Mouse (Mus musculus) embryonic facial prominence, embryonic 14.5 days (tissue): ENCODE measurements around the gene Pitpnc1. TPM values are rescaled to one million over a fixed set of nuclear protein-coding genes. Genes with fewer than 3 reads are reported as not detected.

Experiments used
- ATAC-seq: fragments of 200-750 bp; cut with Nextera tagmentation; 2 replicates; pipeline ENCODE4 v1.8.0; 2017; ENCODE audit warnings: low read depth, moderate number of reproducible peaks, moderate TSS enrichment
- DNase-seq: peaks from one replicate; pipeline ENCODE4 v3.0.0-alpha.2; 2015; ENCODE audit warnings: low spot score
- H3K27ac ChIP-seq: fragments of 300-500 bp; sonication (generic); replicated peaks from 2 replicates; pipeline ENCODE4 v1.5.1; 2014; ENCODE audit warnings: low read depth, mild to moderate bottlenecking, low read length, moderate library complexity
- H3K27me3 ChIP-seq: fragments of 300-500 bp; sonication (generic); replicated peaks from 2 replicates; pipeline ENCODE4 v1.6.1; 2014; ENCODE audit warnings: low read length; ENCODE audit not compliant: control insufficient read depth, insufficient read depth
- H3K36me3 ChIP-seq: fragments of 300-500 bp; sonication (generic); 2 replicates; pipeline ENCODE4 v1.6.1; 2014; ENCODE audit warnings: low read length, mixed read lengths; ENCODE audit not compliant: control insufficient read depth, insufficient read depth
- H3K4me1 ChIP-seq: fragments of 300-500 bp; sonication (generic); 2 replicates; pipeline ENCODE4 v1.6.1; 2014; ENCODE audit warnings: antibody characterized with exemption, low read length; ENCODE audit not compliant: control insufficient read depth, insufficient read depth
- H3K4me2 ChIP-seq: fragments of 300-500 bp; sonication (generic); 2 replicates; pipeline ENCODE4 v1.6.1; 2014; ENCODE audit warnings: low read depth, mild to moderate bottlenecking, low read length, moderate library complexity, mixed read lengths
- H3K4me3 ChIP-seq: fragments of 300-500 bp; sonication (generic); 2 replicates; pipeline ENCODE4 v1.5.1; 2014; ENCODE audit warnings: low read depth, mild to moderate bottlenecking, low read length
- H3K9ac ChIP-seq: fragments of 300-500 bp; sonication (generic); 2 replicates; pipeline ENCODE4 v1.6.1; 2014; ENCODE audit warnings: low read depth, mild to moderate bottlenecking, low read length, moderate library complexity, mixed read lengths
- H3K9me3 ChIP-seq: fragments of 300-500 bp; sonication (generic); 2 replicates; pipeline ENCODE4 v1.6.1; 2016; ENCODE audit warnings: low read length; ENCODE audit not compliant: control insufficient read depth
- WGBS: fragments of 180-500 bp; shearing (Covaris S2); extraction: QIAGEN DNeasy Blood & Tissue Kit; methylation state at CpG from one replicate; pipeline ENCODE4 v1.1.7; 2014; 5-methylcytosine and 5-hydroxymethylcytosine counted together
- polyA plus RNA-seq: library from polyadenylated mRNA; unstranded; fragments of >200 nt; fragmentation: Nextera tagmentation; extraction: Ambion mirVana; gene quantifications from 2 replicates; pipeline ENCODE4 v1.2.1, GENCODE M21; 2014

Pitpnc1 gene
- polyA plus RNA-seq, 1 experiment from 2014 or later: 20.6 TPM

- DNase-seq: peak; percentile 56
- H3K9me3 ChIP-seq: no peaks in the 10 kb centered on the region
- peak; percentile 44 for ATAC-seq
- no peaks in the 10 kb centered on the region for H3K36me3 ChIP-seq
- H3K27ac ChIP-seq: peak overlapping the region; percentile 96
- H3K4me2 ChIP-seq: peak overlapping the region; percentile 78
- H3K9ac ChIP-seq: peak overlapping the region; percentile 82
- H3K4me3 ChIP-seq: peak overlapping the region; percentile 92
- peaks cover 22% of the 10 kb centered on the region for H3K4me1 ChIP-seq
- 0% methylated on average over 34 of the region's 59 CpGs for WGBS
- H3K27me3 ChIP-seq: no peaks in the 10 kb centered on the region
Observed at GRCm38 (mm10) chr11:107469523-107470371, 752 bp downstream of the Pitpnc1 start.

- Histone ChIP-seq H3K27ac (peak overlapping the region; percentile 96), H3K9me3 (no peaks in the 10 kb centered on the region), H3K36me3 (no peaks in the 10 kb centered on the region), H3K4me3 (peak overlapping the region; percentile 92), H3K9ac (peak overlapping the region; percentile 82), H3K27me3 (no peaks in the 10 kb centered on the region), H3K4me1 (peaks cover 22% of the 10 kb centered on the region), H3K4me2 (peak overlapping the region; percentile 78)
- WGBS: 0% methylated on average over 29 of the region's 38 CpGs
- ATAC-seq: peak; percentile 87
- DNase-seq: peak; percentile 91
Observed at GRCm38 (mm10) chr11:107469031-107469522, 1.4 kb downstream of the Pitpnc1 start.

GRCm38 (mm10) chr11:107468252-107469030, 2.1 kb downstream of the Pitpnc1 start:
- Histone ChIP-seq H3K27me3 (no peaks in the 10 kb centered on the region), H3K9me3 (no peaks in the 10 kb centered on the region), H3K4me1 (peaks cover 22% of the 10 kb centered on the region), H3K4me2 (peak overlapping the region; percentile 78), H3K4me3 (peak overlapping the region; percentile 92), H3K9ac (peak overlapping the region; percentile 82), H3K36me3 (no peaks in the 10 kb centered on the region), H3K27ac (peak overlapping the region; percentile 96)
- no peak for DNase-seq
- ATAC-seq: no peak
- WGBS: 17% methylated on average over 16 of the region's 16 CpGs

- H3K9ac ChIP-seq: no peak overlapping the region
- H3K4me1 ChIP-seq: peaks cover 15% of the 10 kb centered on the region
- no peaks in the 10 kb centered on the region for H3K9me3 ChIP-seq
- no peak overlapping the region for H3K4me2 ChIP-seq
- 64% methylated on average over 6 of the region's 6 CpGs for WGBS
- H3K27me3 ChIP-seq: no peaks in the 10 kb centered on the region
- no peak for ATAC-seq
- no peak overlapping the region for H3K27ac ChIP-seq
- no peak overlapping the region for H3K4me3 ChIP-seq
- no peak for DNase-seq
- H3K36me3 ChIP-seq: no peaks in the 10 kb centered on the region
Observed at GRCm38 (mm10) chr11:107466611-107467391, 3.7 kb downstream of the Pitpnc1 start.

- no peak overlapping the region for H3K4me2 ChIP-seq
- no peaks in the 10 kb centered on the region for H3K9me3 ChIP-seq
- ATAC-seq: no peak
- 50% methylated on average over 1 of the region's 1 CpGs for whole genome bisulfite sequencing
- H3K36me3 ChIP-seq: no peaks in the 10 kb centered on the region
- no peaks in the 10 kb centered on the region for H3K27me3 ChIP-seq
- H3K27ac ChIP-seq: no peak overlapping the region
- H3K4me1 ChIP-seq: peaks cover 9% of the 10 kb centered on the region
- DNase-seq: no peak
- no peak overlapping the region for H3K9ac ChIP-seq
- H3K4me3 ChIP-seq: no peak overlapping the region
Observed at GRCm38 (mm10) chr11:107465969-107466368, 4.5 kb downstream of the Pitpnc1 start.

- ATAC-seq (no peak), DNase-seq (no peak)
- H3K4me1 ChIP-seq: peaks cover 7% of the 10 kb centered on the region
- no peak overlapping the region for H3K4me2 ChIP-seq
- no peak overlapping the region for H3K27ac ChIP-seq
- WGBS: 93% methylated on average over 4 of the region's 4 CpGs
- H3K27me3 ChIP-seq: no peaks in the 10 kb centered on the region
- H3K9ac ChIP-seq: no peak overlapping the region
- no peak overlapping the region for H3K4me3 ChIP-seq
- no peaks in the 10 kb centered on the region for H3K36me3 ChIP-seq
- no peaks in the 10 kb centered on the region for H3K9me3 ChIP-seq
Observed at GRCm38 (mm10) chr11:107465041-107465440, 5.5 kb downstream of the Pitpnc1 start.

- H3K9me3 ChIP-seq: no peaks in the 10 kb centered on the region
- no peak for ATAC-seq
- no peaks in the 10 kb centered on the region for H3K36me3 ChIP-seq
- no peak overlapping the region for H3K27ac ChIP-seq
- 43% methylated on average over 6 of the region's 6 CpGs for WGBS
- DNase-seq: no peak
- H3K9ac ChIP-seq: no peak overlapping the region
- no peaks in the 10 kb centered on the region for H3K27me3 ChIP-seq
- H3K4me2 ChIP-seq: no peak overlapping the region
- no peak overlapping the region for H3K4me3 ChIP-seq
- peaks cover 7% of the 10 kb centered on the region for H3K4me1 ChIP-seq
Observed at GRCm38 (mm10) chr11:107464141-107464540, 6.4 kb downstream of the Pitpnc1 start.

GRCm38 (mm10) chr11:107463251-107463681, 7.2 kb downstream of the Pitpnc1 start:
- ATAC-seq: no peak
- no peaks in the 10 kb centered on the region for H3K36me3 ChIP-seq
- no peak overlapping the region for H3K4me2 ChIP-seq
- peaks cover 3% of the 10 kb centered on the region for H3K4me1 ChIP-seq
- no peak overlapping the region for H3K27ac ChIP-seq
- no peak overlapping the region for H3K4me3 ChIP-seq
- no peaks in the 10 kb centered on the region for H3K9me3 ChIP-seq
- DNase-seq: no peak
- WGBS: 85% methylated on average over 12 of the region's 12 CpGs
- no peak overlapping the region for H3K9ac ChIP-seq
- H3K27me3 ChIP-seq: no peaks in the 10 kb centered on the region
